Comparison of ENCODE assay signal across 8 mouse cellular contexts in the genomic region with DNA sequence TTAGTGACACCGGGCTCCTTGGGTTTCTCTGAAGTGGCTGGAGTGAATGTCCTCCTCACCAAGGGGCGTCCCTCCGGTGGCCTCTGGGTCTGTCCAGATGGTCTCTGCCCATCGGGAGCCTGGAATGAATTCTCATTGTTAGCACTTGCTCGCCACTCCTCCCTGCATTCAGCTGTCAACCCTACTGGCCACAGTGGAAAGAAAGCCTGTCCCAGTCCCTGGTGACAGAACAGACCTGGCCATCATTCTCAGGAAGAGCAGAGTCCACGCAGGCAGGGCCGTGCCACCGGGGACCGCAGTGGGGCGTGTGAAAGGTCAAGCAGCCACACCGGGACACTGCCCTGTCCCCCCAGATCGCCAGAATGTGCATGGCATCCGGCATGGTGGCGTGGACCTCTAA. TPM values are rescaled to one million over a fixed set of nuclear protein-coding genes. Genes with fewer than 3 reads are reported as not detected.
DNase-seq lines count a peak whose midpoint lies in the region; ATAC-seq lines count a peak whose summit lies in the region.

No protein-coding gene starts in this region.

- 52% methylated on average over 14 of the region's 14 CpGs for WGBS in embryonic facial prominence, embryonic 12.5 days
- WGBS in kidney, embryonic 16.5 days = 36% methylated on average over 14 of the region's 14 CpGs
- 14% methylated on average over 14 of the region's 14 CpGs for WGBS in neural tube, embryonic 12.5 days

- no peak overlapping the region for H3K4me2 ChIP-seq in embryonic facial prominence, embryonic 12.5 days (replicated peaks)
- H3K4me2 ChIP-seq in kidney, embryonic 16.5 days (replicated peaks; ENCODE audit: low read depth, low read length) = no peak overlapping the region
- 0 out of 2 replicates have a peak overlapping the region, but pooled peaks have one; percentile 10 for H3K4me2 ChIP-seq in neural tube, embryonic 12.5 days (replicated peaks)

- H3K27ac ChIP-seq in embryonic facial prominence, embryonic 12.5 days = peak overlapping the region; percentile 5; the same call in 1 of the 2 replicates
- peak overlapping the region; percentile 89 for H3K27ac ChIP-seq in kidney, embryonic 16.5 days (ENCODE audit: low read length)
- H3K27ac ChIP-seq in neural tube, embryonic 12.5 days = no peak overlapping the region; the same call in 1 of the 2 replicates

- peak; percentile 55 for DNase-seq in kidney, adult 18-20 months
- no peak for DNase-seq in kidney, adult 11 months
- DNase-seq in frontal cortex, adult 2 months (ENCODE audit: extremely low spot score in 1 of 2, low spot score in 1 of 2) = no peak
- no peak for DNase-seq in ovary, postnatal 36 days (ENCODE audit: low spot score)

- H3K4me3 ChIP-seq in embryonic facial prominence, embryonic 12.5 days = no peak overlapping the region
- no peak overlapping the region for H3K4me3 ChIP-seq in kidney, embryonic 16.5 days (ENCODE audit: low read length)
- H3K4me3 ChIP-seq in neural tube, embryonic 12.5 days = no peak overlapping the region

- H3K4me1 ChIP-seq in embryonic facial prominence, embryonic 12.5 days = peaks cover 35% of the 10 kb centered on the region
- H3K4me1 ChIP-seq in kidney, embryonic 16.5 days (ENCODE audit: insufficient read depth, low read length) = peaks cover 69% of the 10 kb centered on the region
- peaks cover 39% of the 10 kb centered on the region for H3K4me1 ChIP-seq in neural tube, embryonic 12.5 days

- H3K36me3 ChIP-seq in embryonic facial prominence, embryonic 12.5 days = peaks cover 7% of the 10 kb centered on the region; the same call in 1 of the 2 replicates
- no peaks in the 10 kb centered on the region for H3K36me3 ChIP-seq in kidney, embryonic 16.5 days (ENCODE audit: insufficient read depth, low read length)
- H3K36me3 ChIP-seq in neural tube, embryonic 12.5 days = no peaks in the 10 kb centered on the region

- H3K9me3 ChIP-seq in embryonic facial prominence, embryonic 12.5 days = no peaks in the 10 kb centered on the region
- no peaks in the 10 kb centered on the region for H3K9me3 ChIP-seq in kidney, embryonic 16.5 days (ENCODE audit: low read length)
- no peaks in the 10 kb centered on the region for H3K9me3 ChIP-seq in neural tube, embryonic 12.5 days

- H3K9ac ChIP-seq in embryonic facial prominence, embryonic 12.5 days = peak overlapping the region; percentile 2; the same call in 1 of the 2 replicates
- 0 out of 2 replicates have a peak overlapping the region, but pooled peaks have one; percentile 28 for H3K9ac ChIP-seq in kidney, embryonic 16.5 days (replicated peaks; ENCODE audit: low read length)
- H3K9ac ChIP-seq in neural tube, embryonic 12.5 days = 0 out of 2 replicates have a peak overlapping the region, but pooled peaks have one; percentile 6

- ATAC-seq in embryonic facial prominence, embryonic 12.5 days (ENCODE audit: insufficient number of reproducible peaks, insufficient read depth, low FRiP score, low TSS enrichment) = no peak
- no peak for ATAC-seq in kidney, embryonic 16.5 days (ENCODE audit: low FRiP score, low TSS enrichment)
- no peak for ATAC-seq in neural tube, embryonic 12.5 days (ENCODE audit: low FRiP score, low read depth)
- ATAC-seq in cerebellum, adult (ENCODE audit: insufficient number of reproducible peaks, low FRiP score, low TSS enrichment) = no peak

- H3K27me3 ChIP-seq in embryonic facial prominence, embryonic 12.5 days = no peaks in the 10 kb centered on the region
- H3K27me3 ChIP-seq in kidney, embryonic 16.5 days (ENCODE audit: insufficient read depth, low read length) = no peaks in the 10 kb centered on the region
- no peaks in the 10 kb centered on the region for H3K27me3 ChIP-seq in neural tube, embryonic 12.5 days (replicated peaks)

RNA-seq across cellular contexts. Expression of gene Zfp710, which starts 33.2 kb away (rescaled TPM):
- polyA plus RNA-seq in embryonic facial prominence, embryonic 12.5 days (2016; fragmentation: Nextera tagmentation; extraction: Ambion mirVana) = 21.6 and 22.2 TPM in 2 replicates
- 22.6 and 24.7 TPM in 2 replicates for polyA plus RNA-seq in kidney, embryonic 16.5 days (2015; fragmentation: Nextera tagmentation; extraction: Ambion mirVana)
- polyA plus RNA-seq in neural tube, embryonic 12.5 days (2016; fragmentation: Nextera tagmentation; extraction: Ambion mirVana) = 24.7 and 26.3 TPM in 2 replicates
- 19.5 and 20.2 TPM in 2 replicates for polyA plus RNA-seq in frontal cortex, adult 2 months (2012; rRNA removed)

RNA-seq across cellular contexts. Expression of gene Idh2, which starts 57.4 kb away (rescaled TPM):
- polyA plus RNA-seq in embryonic facial prominence, embryonic 12.5 days (2016; fragmentation: Nextera tagmentation; extraction: Ambion mirVana) = 495 and 498 TPM in 2 replicates
- 782 and 850 TPM in 2 replicates for polyA plus RNA-seq in kidney, embryonic 16.5 days (2015; fragmentation: Nextera tagmentation; extraction: Ambion mirVana)
- polyA plus RNA-seq in neural tube, embryonic 12.5 days (2016; fragmentation: Nextera tagmentation; extraction: Ambion mirVana) = 299 and 313 TPM in 2 replicates
- 97.6 and 107 TPM in 2 replicates for polyA plus RNA-seq in frontal cortex, adult 2 months (2012; rRNA removed)
